ENCODE assay signal across 9 mouse cellular contexts in genomic region chr6:103746103-103746502, GRCm38 (mm10).
DNase-seq lines count a peak whose midpoint lies in the region; ATAC-seq and TF ChIP-seq lines count a peak whose summit lies in the region.
"Had no signal": no experiment of that assay in that cellular context is flagged by ENCODE, and none has a peak within 500 bp of the region (broad histone marks: within the 10 kb centered on the region; RNA-seq: fewer than 3 reads in every experiment).

No protein-coding gene starts in this region.

- H3K4me3 ChIP-seq in hindbrain, embryonic 11.5 days (ENCODE audit: low read depth, low read length) = no peak overlapping the region
- H3K4me3 ChIP-seq in hindbrain, embryonic 14.5 days (replicated peaks; ENCODE audit: low read length) = no peak overlapping the region
- H3K4me3 ChIP-seq in liver, postnatal 0 days (ENCODE audit: low read depth, low read length) = no peak overlapping the region
- H3K4me3 ChIP-seq: embryonic facial prominence, embryonic 15.5 days had no signal

- no peaks in the 10 kb centered on the region for H3K4me1 ChIP-seq in hindbrain, embryonic 11.5 days (replicated peaks; ENCODE audit: control insufficient read depth, insufficient read depth, low read length)
- no peaks in the 10 kb centered on the region for H3K4me1 ChIP-seq in hindbrain, embryonic 14.5 days (replicated peaks; ENCODE audit: control insufficient read depth, insufficient read depth, low read length)
- no peaks in the 10 kb centered on the region for H3K4me1 ChIP-seq in liver, postnatal 0 days (ENCODE audit: insufficient read depth)
- H3K4me1 ChIP-seq: embryonic facial prominence, embryonic 15.5 days had no signal

- H3K9ac ChIP-seq in hindbrain, embryonic 11.5 days (ENCODE audit: low read depth, low read length) = no peak overlapping the region
- no peak overlapping the region for H3K9ac ChIP-seq in hindbrain, embryonic 14.5 days
- H3K9ac ChIP-seq in liver, postnatal 0 days (replicated peaks) = no peak overlapping the region
- H3K9ac ChIP-seq: embryonic facial prominence, embryonic 15.5 days had no signal

- peak; percentile 59 for DNase-seq in hindbrain, embryonic 11.5 days (ENCODE audit: low spot score)
- no peak for DNase-seq in hindbrain, embryonic 14.5 days (ENCODE audit: low spot score)
- DNase-seq in urinary bladder, postnatal 14 days (ENCODE audit: low spot score) = peak; percentile 18
- DNase-seq in urinary bladder, adult 2 months (ENCODE audit: low spot score) = no peak
- DNase-seq in embryo, embryonic 9.5 days (ENCODE audit: extremely low spot score) = peak; percentile 12
- peak; percentile 19 for DNase-seq in liver, postnatal 0 days

- no peak overlapping the region for H3K4me2 ChIP-seq in hindbrain, embryonic 11.5 days (replicated peaks; ENCODE audit: low read depth, low read length)
- H3K4me2 ChIP-seq in hindbrain, embryonic 14.5 days (replicated peaks) = no peak overlapping the region
- H3K4me2 ChIP-seq in liver, postnatal 0 days (ENCODE audit: low read depth, low read length) = no peak overlapping the region
- H3K4me2 ChIP-seq: embryonic facial prominence, embryonic 15.5 days had no signal

- 29% methylated on average over 4 of the region's 4 CpGs for WGBS in hindbrain, embryonic 11.5 days
- 29% methylated on average over 4 of the region's 4 CpGs for WGBS in hindbrain, embryonic 14.5 days
- WGBS in liver, postnatal 0 days (ENCODE audit: insufficient replicate concordance) = 20% methylated on average over 4 of the region's 4 CpGs

- ATAC-seq in hindbrain, embryonic 11.5 days (ENCODE audit: low FRiP score) = no peak
- ATAC-seq in hindbrain, embryonic 14.5 days (ENCODE audit: low FRiP score) = no peak
- ATAC-seq in liver, postnatal 0 days = no peak
- ATAC-seq in activated CD4-positive, CD25-positive, alpha-beta regulatory T cell, adult 4 months = no peak
- no peak; the same call in 1 of the 2 replicates for ATAC-seq in megakaryocyte-erythroid progenitor cell, adult 5-6 weeks (replicated peaks; ENCODE audit: low FRiP score, low TSS enrichment, poor library complexity, severe bottlenecking)

- H3K36me3 ChIP-seq in hindbrain, embryonic 11.5 days (ENCODE audit: control insufficient read depth, insufficient read depth, low read length) = no peaks in the 10 kb centered on the region
- H3K36me3 ChIP-seq in hindbrain, embryonic 14.5 days (replicated peaks; ENCODE audit: control insufficient read depth, insufficient read depth) = no peaks in the 10 kb centered on the region
- H3K36me3 ChIP-seq in liver, postnatal 0 days (replicated peaks; ENCODE audit: insufficient read depth, low read length) = no peaks in the 10 kb centered on the region
- H3K36me3 ChIP-seq: embryonic facial prominence, embryonic 15.5 days had no signal

- no peaks in the 10 kb centered on the region for H3K9me3 ChIP-seq in hindbrain, embryonic 11.5 days (ENCODE audit: control insufficient read depth, low read length)
- H3K9me3 ChIP-seq in hindbrain, embryonic 14.5 days (ENCODE audit: control insufficient read depth, low read length) = no peaks in the 10 kb centered on the region
- H3K9me3 ChIP-seq in liver, postnatal 0 days (ENCODE audit: low read length) = no peaks in the 10 kb centered on the region
- H3K9me3 ChIP-seq: embryonic facial prominence, embryonic 15.5 days had no signal

- peak; percentile 43 for TF ChIP-seq CTCF in liver, postnatal 0 days (IDR thresholded peaks at IDR 0.05; ENCODE audit: low read depth)

- H3K27ac ChIP-seq in hindbrain, embryonic 11.5 days (ENCODE audit: low read depth, low read length) = no peak overlapping the region
- H3K27ac ChIP-seq in hindbrain, embryonic 14.5 days = no peak overlapping the region
- no peak overlapping the region for H3K27ac ChIP-seq in liver, postnatal 0 days (ENCODE audit: low read depth)
- H3K27ac ChIP-seq: embryonic facial prominence, embryonic 15.5 days had no signal

- H3K27me3 ChIP-seq in hindbrain, embryonic 11.5 days (ENCODE audit: control insufficient read depth, insufficient read depth, low read length) = no peaks in the 10 kb centered on the region
- H3K27me3 ChIP-seq in hindbrain, embryonic 14.5 days (ENCODE audit: control insufficient read depth, insufficient read depth, low read length) = no peaks in the 10 kb centered on the region
- H3K27me3 ChIP-seq in liver, postnatal 0 days (ENCODE audit: insufficient read depth, low read length) = no peaks in the 10 kb centered on the region
- H3K27me3 ChIP-seq: embryonic facial prominence, embryonic 15.5 days had no signal

- TF ChIP-seq EP300 in liver, postnatal 0 days (IDR thresholded peaks at IDR 0.05; ENCODE audit: low read depth) = no peak

Comparison
In these comparisons a context has a peak if more than half of its experiments do, and no peak if none do; other contexts are left out.
1. DNase-seq: peak in hindbrain, embryonic 11.5 days (single experiment), urinary bladder, postnatal 14 days (single experiment), embryo, embryonic 9.5 days (single experiment) and liver, postnatal 0 days (single experiment); none in hindbrain, embryonic 14.5 days (single experiment) and urinary bladder, adult 2 months (single experiment).